Mouse (Mus musculus) liver, embryonic 15.5 days (tissue): Measurements from ENCODE around the gene Phf7. TPM values are rescaled to one million over a fixed set of nuclear protein-coding genes. Genes with fewer than 3 reads are reported as not detected.
A peak's percentile ranks its signal among the peaks of the same experiment; 100 is the strongest.

Source experiments
- ATAC-seq: fragments of 200-750 bp; cut with Nextera tagmentation; 2 replicates; pipeline ENCODE4 v1.8.0; 2017; ENCODE audit warnings: moderate number of reproducible peaks, mild to moderate bottlenecking, moderate library complexity; ENCODE audit not compliant: insufficient read depth
- H3K27ac ChIP-seq: fragments of 300-500 bp; sonication (generic); replicated peaks from 2 replicates; pipeline ENCODE4 v1.5.1; 2015; ENCODE audit warnings: mild to moderate bottlenecking, inconsistent platforms
- H3K27me3 ChIP-seq: fragments of 300-500 bp; sonication (generic); 2 replicates; pipeline ENCODE4 v1.6.1; 2015; ENCODE audit warnings: mild to moderate bottlenecking, inconsistent platforms
- H3K36me3 ChIP-seq: fragments of 300-500 bp; sonication (generic); replicated peaks from 2 replicates; pipeline ENCODE4 v1.6.1; 2015; ENCODE audit warnings: moderate library complexity, mild to moderate bottlenecking, inconsistent platforms
- H3K4me1 ChIP-seq: fragments of 300-500 bp; sonication (generic); replicated peaks from 2 replicates; pipeline ENCODE4 v1.6.1; 2015; ENCODE audit warnings: inconsistent platforms
- H3K4me2 ChIP-seq: fragments of 300-500 bp; sonication (generic); 2 replicates; pipeline ENCODE4 v1.6.1; 2015; ENCODE audit warnings: moderate library complexity, mild to moderate bottlenecking, inconsistent platforms
- H3K4me3 ChIP-seq: fragments of 300-500 bp; sonication (generic); replicated peaks from 2 replicates; pipeline ENCODE4 v1.5.1; 2015; ENCODE audit warnings: mild to moderate bottlenecking, inconsistent platforms
- H3K9ac ChIP-seq: fragments of 300-500 bp; sonication (generic); 2 replicates; pipeline ENCODE4 v1.6.1; 2015; ENCODE audit warnings: moderate library complexity, mild to moderate bottlenecking, inconsistent platforms
- H3K9me3 ChIP-seq: fragments of 300-500 bp; sonication (generic); replicated peaks from 2 replicates; pipeline ENCODE4 v1.6.1; 2016; ENCODE audit warnings: inconsistent platforms
- WGBS: fragments of 180-500 bp; shearing (Covaris S2); methylation state at CpG from one replicate; pipeline ENCODE4 v1.1.7; 2015; ENCODE audit warnings: mixed read lengths; ENCODE audit not compliant: insufficient replicate concordance; 5-methylcytosine and 5-hydroxymethylcytosine counted together
- polyA plus RNA-seq: library from polyadenylated mRNA; unstranded; fragments of >200 nt; fragmentation: Nextera tagmentation; extraction: Ambion mirVana; gene quantifications from 2 replicates; pipeline ENCODE4 v1.2.1, GENCODE M21; 2015

Gene Phf7
- polyA plus RNA-seq, 1 experiment from 2014 or later, result 6.3 TPM

GRCm38 (mm10) chr14:31195521-31195920, 55.6 kb downstream of the Phf7 start:
- Histone ChIP-seq H3K4me2 (no peak overlapping the region), H3K4me1 (peaks cover 39% of the 10 kb centered on the region), H3K36me3 (peaks cover 76% of the 10 kb centered on the region), H3K9ac (no peak overlapping the region), H3K27ac (peak overlapping the region; percentile 36; the same call in 1 of the 2 replicates), H3K4me3 (no peak overlapping the region), H3K27me3 (no peaks in the 10 kb centered on the region), H3K9me3 (no peaks in the 10 kb centered on the region)
- 86% methylated on average over 4 of the region's 4 CpGs for WGBS
- no peak for ATAC-seq

DNA sequence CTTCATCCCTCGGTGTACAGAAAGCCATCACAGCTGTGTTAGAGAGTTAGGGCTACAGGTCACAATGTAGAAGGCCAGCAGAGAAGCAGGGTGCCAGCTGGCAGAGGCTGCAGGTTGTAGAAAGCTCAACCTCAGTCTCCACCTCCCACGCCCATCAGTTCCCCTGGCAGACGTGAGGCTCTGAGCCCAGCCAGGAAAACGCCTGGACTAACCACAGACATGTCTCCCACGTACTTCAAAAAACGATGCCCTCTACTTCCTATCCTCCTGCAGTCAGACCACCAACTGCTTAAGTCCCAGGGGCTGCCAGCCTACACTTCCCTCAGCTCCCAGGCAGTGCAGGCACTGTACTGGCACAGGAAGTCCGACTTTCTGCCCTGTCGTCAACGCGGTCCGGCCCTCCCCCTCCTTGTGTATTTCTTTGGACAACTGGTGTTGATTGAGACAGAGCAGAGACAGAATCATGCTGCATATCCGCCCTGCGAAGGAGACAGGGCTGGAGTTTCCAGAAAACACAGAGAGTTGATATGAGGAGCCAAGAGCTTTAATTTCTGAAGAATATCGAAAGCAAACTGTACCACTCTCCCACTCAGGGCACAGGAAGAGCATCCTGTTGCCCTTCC, 56.1 kb downstream of the Phf7 start:
- H3K27ac ChIP-seq, result 0 out of 2 replicates have a peak overlapping the region, but pooled peaks have one; percentile 36
- peaks cover 35% of the 10 kb centered on the region for H3K4me1 ChIP-seq
- ATAC-seq, result no peak
- WGBS, result 64% methylated on average over 14 of the region's 14 CpGs
- no peaks in the 10 kb centered on the region for H3K27me3 ChIP-seq
- H3K4me2 ChIP-seq, result no peak overlapping the region
- no peak overlapping the region for H3K4me3 ChIP-seq
- no peak overlapping the region for H3K9ac ChIP-seq
- H3K36me3 ChIP-seq, result peaks cover 76% of the 10 kb centered on the region
- H3K9me3 ChIP-seq, result no peaks in the 10 kb centered on the region

GRCm38 (mm10) chr14:31194441-31194840, 56.7 kb downstream of the Phf7 start:
- Histone ChIP-seq H3K4me2 (no peak overlapping the region), H3K4me1 (peaks cover 40% of the 10 kb centered on the region), H3K36me3 (peaks cover 76% of the 10 kb centered on the region), H3K9me3 (no peaks in the 10 kb centered on the region), H3K9ac (no peak overlapping the region), H3K4me3 (no peak overlapping the region), H3K27ac (no peak overlapping the region), H3K27me3 (no peaks in the 10 kb centered on the region)
- ATAC-seq, result no peak
- 51% methylated on average over 2 of the region's 2 CpGs for WGBS

GRCm38 (mm10) chr14:31193791-31194190, 57.3 kb downstream of the Phf7 start:
- ATAC-seq, result no peak
- Histone ChIP-seq H3K27ac (no peak overlapping the region), H3K4me2 (no peak overlapping the region), H3K9ac (no peak overlapping the region), H3K4me3 (no peak overlapping the region), H3K4me1 (peaks cover 40% of the 10 kb centered on the region), H3K9me3 (no peaks in the 10 kb centered on the region), H3K36me3 (peaks cover 78% of the 10 kb centered on the region), H3K27me3 (no peaks in the 10 kb centered on the region)
- WGBS, result 76% methylated on average over 7 of the region's 7 CpGs

DNA sequence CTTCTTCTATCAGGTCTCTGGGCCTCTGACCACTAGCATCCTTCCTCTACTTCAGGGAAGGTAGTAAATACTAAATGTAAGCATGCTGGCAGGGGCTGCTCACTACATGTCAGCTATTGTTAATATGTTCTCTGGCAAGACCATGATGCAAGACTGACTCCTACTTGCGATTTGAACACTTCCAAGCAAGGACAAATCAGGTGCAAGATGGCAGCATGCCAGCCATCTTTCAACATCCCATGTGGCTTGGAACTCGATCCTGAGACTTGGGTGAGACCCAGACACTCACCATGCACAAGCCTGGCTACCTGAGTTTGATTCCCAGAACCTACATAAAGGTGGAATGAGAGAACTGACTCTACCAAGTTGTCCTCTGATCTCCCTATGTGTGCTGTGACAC, 59.2 kb downstream of the Phf7 start:
- H3K4me2 ChIP-seq, result no peak overlapping the region
- H3K27ac ChIP-seq, result no peak overlapping the region
- no peaks in the 10 kb centered on the region for H3K27me3 ChIP-seq
- H3K4me3 ChIP-seq, result no peak overlapping the region
- H3K4me1 ChIP-seq, result peaks cover 33% of the 10 kb centered on the region
- peaks cover 90% of the 10 kb centered on the region for H3K36me3 ChIP-seq
- H3K9ac ChIP-seq, result no peak overlapping the region
- ATAC-seq, result no peak
- H3K9me3 ChIP-seq, result no peaks in the 10 kb centered on the region
- WGBS, result 40% methylated on average over 2 of the region's 2 CpGs

DNA sequence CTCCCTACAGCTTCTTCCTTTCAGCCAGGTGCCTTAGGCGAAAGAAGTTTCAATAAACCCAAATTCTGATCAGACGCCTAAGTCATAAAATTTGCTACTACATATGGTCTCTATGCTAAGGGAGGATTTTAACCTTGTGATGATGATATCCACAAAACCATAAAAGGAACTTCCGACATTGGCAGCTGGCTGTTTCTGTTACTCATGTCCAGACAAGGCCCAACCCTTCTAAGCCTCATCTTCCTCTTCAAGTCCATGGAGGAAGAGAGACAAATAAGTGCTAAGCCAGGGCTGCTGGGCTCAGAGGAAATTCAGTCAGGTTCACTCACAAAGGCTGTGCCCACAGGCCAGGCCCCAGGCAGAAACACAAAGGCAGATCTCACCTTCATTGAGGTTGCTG, 61.8 kb downstream of the Phf7 start:
- ATAC-seq, result no peak
- Histone ChIP-seq H3K27me3 (no peaks in the 10 kb centered on the region), H3K4me3 (no peak overlapping the region), H3K27ac (peak overlapping the region; percentile 69), H3K9ac (no peak overlapping the region), H3K4me1 (peaks cover 25% of the 10 kb centered on the region), H3K9me3 (no peaks in the 10 kb centered on the region), H3K36me3 (peaks cover 94% of the 10 kb centered on the region), H3K4me2 (no peak overlapping the region)
- 74% methylated on average over 3 of the region's 3 CpGs for WGBS

- Histone ChIP-seq H3K9me3 (no peaks in the 10 kb centered on the region), H3K9ac (no peak overlapping the region), H3K4me3 (no peak overlapping the region), H3K27ac (peak overlapping the region; percentile 69), H3K36me3 (peaks cover 99% of the 10 kb centered on the region), H3K4me1 (peaks cover 29% of the 10 kb centered on the region), H3K4me2 (no peak overlapping the region), H3K27me3 (no peaks in the 10 kb centered on the region)
- 71% methylated on average over 6 of the region's 6 CpGs for WGBS
- ATAC-seq, result peak; percentile 26; the same call in 1 of the 2 replicates
These were observed 62.3 kb downstream of the Phf7 start for GRCm38 (mm10) chr14:31188771-31189181.

Other genes starting within 250 kb of the Phf7 start
- gene Glt8d1, start 249.9 kb downstream of the Phf7 start, polyA plus RNA-seq, result 15.1 and 17.1 TPM in 2 replicates
- gene Spcs1, start 249.6 kb downstream of the Phf7 start, polyA plus RNA-seq, result 230 and 264 TPM in 2 replicates
- gene Pbrm1, start 232.2 kb downstream of the Phf7 start, polyA plus RNA-seq, result 53.3 and 55.6 TPM in 2 replicates
- gene Gnl3, start 232.2 kb downstream of the Phf7 start, polyA plus RNA-seq, result 63.6 and 63.9 TPM in 2 replicates
- gene Smim4, start 122.4 kb downstream of the Phf7 start, polyA plus RNA-seq, result 49.9 and 60.7 TPM in 2 replicates
- gene Nt5dc2, start 120.3 kb downstream of the Phf7 start, polyA plus RNA-seq, result 167 and 213 TPM in 2 replicates
- gene Stab1, start 82.7 kb downstream of the Phf7 start, polyA plus RNA-seq, result 22.0 and 27.4 TPM in 2 replicates
- gene Tnnc1, start 43.0 kb downstream of the Phf7 start, polyA plus RNA-seq, result 66.4 and 66.7 TPM in 2 replicates
- gene Nisch, start 34.4 kb downstream of the Phf7 start, polyA plus RNA-seq, result 92.3 and 115 TPM in 2 replicates
- 0.03 and 0.08 TPM in 2 replicates for gene Sema3g, start 33.5 kb downstream of the Phf7 start, polyA plus RNA-seq
- gene Bap1, start 133 bp upstream of the Phf7 start, polyA plus RNA-seq, result 35.8 and 37.6 TPM in 2 replicates
- 0.09 and 0.14 TPM in 2 replicates for gene Dnah1, start 72.6 kb upstream of the Phf7 start, polyA plus RNA-seq
- 16.4 and 16.8 TPM in 2 replicates for gene Capn7, start 85.3 kb upstream of the Phf7 start, polyA plus RNA-seq
- gene Sh3bp5, start 184.8 kb upstream of the Phf7 start, polyA plus RNA-seq, result 16.9 and 21.5 TPM in 2 replicates
- gene Eaf1, start 243.1 kb upstream of the Phf7 start, polyA plus RNA-seq, result 23.5 and 23.8 TPM in 2 replicates
- gene Mettl6, start 243.7 kb upstream of the Phf7 start, polyA plus RNA-seq, result 25.0 and 27.6 TPM in 2 replicates